Mouse (Mus musculus) hindbrain, embryonic 10.5 days (tissue): ENCODE results near the gene Ltbp3. TPM values are rescaled to one million over a fixed set of nuclear protein-coding genes. Genes with fewer than 3 reads are reported as not detected.

ENCODE experiments used
- DNase-seq: peaks from one replicate; pipeline ENCODE4 v3.0.0-alpha.2; 2017; ENCODE audit warnings: low spot score
- H3K27ac ChIP-seq: fragments of 300-500 bp; sonication (generic); 2 replicates; pipeline ENCODE4 v1.5.1; 2016; ENCODE audit warnings: mild to moderate bottlenecking, moderate library complexity
- H3K27me3 ChIP-seq: fragments of 300-500 bp; sonication (generic); 2 replicates; pipeline ENCODE4 v1.6.1; 2016; ENCODE audit warnings: mild to moderate bottlenecking; ENCODE audit not compliant: poor library complexity, insufficient read depth, severe bottlenecking
- H3K36me3 ChIP-seq: fragments of 300-500 bp; sonication (generic); 2 replicates; pipeline ENCODE4 v1.6.1; 2016; ENCODE audit warnings: mild to moderate bottlenecking, moderate library complexity
- H3K4me1 ChIP-seq: fragments of 300-500 bp; sonication (generic); replicated peaks from 2 replicates; pipeline ENCODE4 v1.6.1; 2016; ENCODE audit warnings: mild to moderate bottlenecking
- H3K4me3 ChIP-seq: fragments of 300-500 bp; sonication (generic); 2 replicates; pipeline ENCODE4 v1.5.1; 2016; ENCODE audit warnings: mild to moderate bottlenecking, moderate library complexity
- H3K9me3 ChIP-seq: fragments of 300-500 bp; sonication (generic); 2 replicates; pipeline ENCODE4 v1.6.1; 2016; ENCODE audit warnings: mild to moderate bottlenecking, moderate library complexity
- WGBS: fragments of 180-500 bp; shearing (Covaris S2); methylation state at CpG from one replicate; pipeline ENCODE4 v1.1.7; 2016; 5-methylcytosine and 5-hydroxymethylcytosine counted together
- polyA plus RNA-seq: library from polyadenylated mRNA; unstranded; fragments of >200 nt; fragmentation: Nextera tagmentation; extraction: Ambion mirVana; gene quantifications from 2 replicates; pipeline ENCODE4 v1.2.1, GENCODE M21; 2016

The Ltbp3 gene
- polyA plus RNA-seq, 1 experiment from 2014 or later: 6.9 TPM

DNA sequence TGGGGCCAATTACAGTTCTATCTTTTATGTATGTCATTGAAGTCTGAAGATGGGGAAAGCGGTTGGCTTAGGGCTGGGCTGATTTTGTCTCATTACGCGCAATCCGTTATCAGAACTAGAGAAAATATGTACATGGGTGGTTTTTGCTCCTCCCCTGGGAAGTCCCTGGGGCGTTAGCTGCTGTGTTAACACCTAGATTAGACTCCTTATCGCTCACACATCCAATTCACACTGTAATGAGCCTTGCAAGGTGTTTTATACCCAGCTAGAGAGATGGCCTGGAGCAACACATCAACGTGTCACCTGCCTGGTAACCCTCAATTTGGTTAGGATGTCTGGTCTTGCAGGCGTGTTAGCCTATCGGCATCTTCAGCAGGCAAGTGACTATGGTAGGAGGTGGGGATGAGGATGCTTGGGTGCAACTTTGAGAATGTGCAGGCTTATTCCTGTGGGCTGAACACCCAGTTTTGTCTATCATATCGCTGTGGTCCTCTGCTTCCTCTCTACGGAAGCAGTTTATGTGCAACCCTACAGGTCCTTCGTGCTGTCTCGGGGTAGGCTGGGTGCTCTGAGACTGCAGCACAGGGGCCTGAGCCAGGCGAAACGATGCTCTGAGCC lies 13.6 kb upstream of the Ltbp3 start:
- H3K4me1 ChIP-seq: peaks cover 79% of the 10 kb centered on the region
- WGBS: 79% methylated on average over 15 of the region's 15 CpGs
- DNase-seq: no peak
- peaks cover 7% of the 10 kb centered on the region for H3K27me3 ChIP-seq
- H3K9me3 ChIP-seq: no peaks in the 10 kb centered on the region
- H3K4me3 ChIP-seq: peak overlapping the region; percentile 96
- H3K27ac ChIP-seq: peak overlapping the region; percentile 99; the same call in 1 of the 2 replicates
- H3K36me3 ChIP-seq: peaks cover 54% of the 10 kb centered on the region

DNA sequence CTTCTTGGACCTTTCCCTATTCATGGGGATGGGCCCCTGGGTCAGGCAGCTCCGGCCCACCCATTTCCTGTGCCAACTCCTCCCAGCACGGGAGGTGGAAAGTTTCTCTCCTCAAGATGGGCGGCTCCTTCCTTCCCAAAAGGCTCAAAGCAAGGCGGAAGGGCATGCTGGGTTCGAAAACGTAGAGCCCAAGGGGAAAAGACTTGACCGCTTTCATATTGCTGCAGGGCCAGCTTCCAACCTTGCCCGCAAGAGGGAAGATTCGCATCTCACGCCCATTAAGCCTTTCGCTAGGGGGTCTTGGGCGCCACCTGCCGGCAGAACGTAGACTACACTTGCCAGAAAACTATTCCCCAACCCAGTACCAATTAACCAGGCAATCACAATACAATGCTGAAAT lies 13.0 kb upstream of the Ltbp3 start:
- Histone ChIP-seq H3K4me3 (peak overlapping the region; percentile 96), H3K27ac (peak overlapping the region; percentile 99; the same call in 1 of the 2 replicates), H3K4me1 (peaks cover 80% of the 10 kb centered on the region), H3K36me3 (peaks cover 48% of the 10 kb centered on the region), H3K9me3 (no peaks in the 10 kb centered on the region), H3K27me3 (peaks cover 7% of the 10 kb centered on the region)
- peak; percentile 87 for DNase-seq
- 6% methylated on average over 14 of the region's 14 CpGs for WGBS

GRCm38 (mm10) chr19:5728631-5729443 lies 11.9 kb upstream of the Ltbp3 start:
- WGBS: 14% methylated on average over 37 of the region's 37 CpGs
- H3K4me3 ChIP-seq: peak overlapping the region; percentile 96
- H3K36me3 ChIP-seq: peaks cover 37% of the 10 kb centered on the region
- no peak for DNase-seq
- H3K27me3 ChIP-seq: peaks cover 7% of the 10 kb centered on the region
- peaks cover 79% of the 10 kb centered on the region for H3K4me1 ChIP-seq
- no peaks in the 10 kb centered on the region for H3K9me3 ChIP-seq
- peak overlapping the region; percentile 99 for H3K27ac ChIP-seq

DNA sequence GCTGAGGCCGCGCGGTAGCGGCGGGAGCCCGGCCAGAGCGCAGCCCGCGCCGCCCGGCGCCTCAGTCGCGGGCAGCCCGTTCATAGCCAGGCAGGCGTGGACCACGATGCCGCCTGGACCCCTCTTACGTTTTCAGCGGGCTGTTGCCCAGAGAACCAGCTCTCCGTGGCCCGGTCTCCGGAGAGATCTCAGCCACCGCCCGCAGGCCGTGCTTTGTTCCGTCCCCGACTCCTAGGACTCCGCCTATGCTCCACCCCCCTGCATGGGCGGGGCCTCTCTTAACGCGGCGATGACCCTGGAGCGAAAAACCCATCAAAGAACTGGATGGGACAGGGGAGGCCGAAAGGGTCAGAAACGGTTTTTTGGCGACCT lies 11.3 kb upstream of the Ltbp3 start, which contains the start of gene Fam89b:
Gene Fam89b, minus strand, starts transcription at position 210 of the 372 bp plus-strand sequence.
- peak within 1 kb of the TSS; percentile 96 for H3K4me3 ChIP-seq
- H3K36me3 ChIP-seq: peaks cover 31% of the 10 kb centered on the region
- H3K4me1 ChIP-seq: peaks cover 74% of the 10 kb centered on the region
- peak within 1 kb of the TSS; percentile 99 for H3K27ac ChIP-seq
- peak; percentile 90 for DNase-seq
- under 1% methylated on average over 37 of the region's 37 CpGs for WGBS
- peaks cover 13% of the 10 kb centered on the region for H3K27me3 ChIP-seq
- no peaks in the 10 kb centered on the region for H3K9me3 ChIP-seq

- Histone ChIP-seq H3K4me1 (peaks cover 62% of the 10 kb centered on the region), H3K27ac (peak overlapping the region; percentile 85), H3K4me3 (peak overlapping the region; percentile 96), H3K9me3 (no peaks in the 10 kb centered on the region), H3K36me3 (peaks cover 19% of the 10 kb centered on the region), H3K27me3 (peaks cover 14% of the 10 kb centered on the region)
- 75% methylated on average over 29 of the region's 29 CpGs for WGBS
- DNase-seq: no peak
These were observed 10.2 kb upstream of the Ltbp3 start for GRCm38 (mm10) chr19:5730314-5731186.

DNA sequence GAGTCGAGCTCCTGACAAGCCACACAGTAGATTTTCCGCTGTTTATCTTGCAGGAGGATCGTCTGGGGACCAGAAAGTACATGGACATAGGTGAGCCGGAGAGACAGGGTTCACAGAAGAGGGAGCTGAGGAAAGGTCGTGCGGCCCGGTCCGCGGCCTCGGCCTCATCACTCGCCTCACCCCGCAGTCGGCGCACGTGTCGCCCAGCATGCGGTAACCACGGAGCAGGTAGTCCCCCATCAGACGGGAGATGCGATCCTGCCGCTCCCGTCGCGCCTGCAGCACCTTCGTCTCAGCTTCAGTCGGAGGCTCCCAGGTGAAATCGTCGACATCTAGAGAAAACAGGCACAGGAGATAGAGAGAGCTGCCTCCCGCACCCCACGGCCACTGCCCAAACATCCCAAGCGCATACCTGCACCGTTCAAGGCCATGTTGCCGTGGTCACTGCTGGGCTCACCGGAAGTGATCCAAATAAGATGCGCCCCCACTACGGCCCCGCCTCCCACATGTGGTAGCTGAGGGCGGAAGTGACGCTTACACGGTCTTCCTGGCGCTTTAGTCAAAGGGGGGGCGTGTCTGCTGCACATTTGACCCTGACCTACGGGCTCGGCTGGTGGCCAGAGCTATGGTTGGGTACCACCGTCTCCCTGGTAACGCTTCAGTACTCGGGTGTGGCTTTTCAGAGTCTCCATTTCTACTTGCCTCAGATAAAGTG lies 9.3 kb upstream of the Ltbp3 start:
- Histone ChIP-seq H3K9me3 (no peaks in the 10 kb centered on the region), H3K36me3 (peaks cover 14% of the 10 kb centered on the region), H3K4me1 (peaks cover 54% of the 10 kb centered on the region), H3K4me3 (peak overlapping the region; percentile 96), H3K27me3 (peaks cover 17% of the 10 kb centered on the region), H3K27ac (peak overlapping the region; percentile 85)
- 1% methylated on average over 47 of the region's 47 CpGs for WGBS
- DNase-seq: peak; percentile 96

GRCm38 (mm10) chr19:5734325-5734724 lies 6.4 kb upstream of the Ltbp3 start:
- no peak overlapping the region for H3K27ac ChIP-seq
- H3K4me1 ChIP-seq: peaks cover 26% of the 10 kb centered on the region
- peaks cover 5% of the 10 kb centered on the region for H3K36me3 ChIP-seq
- 80% methylated on average over 9 of the region's 9 CpGs for WGBS
- no peak for DNase-seq
- no peaks in the 10 kb centered on the region for H3K9me3 ChIP-seq
- H3K27me3 ChIP-seq: peaks cover 32% of the 10 kb centered on the region
- no peak overlapping the region for H3K4me3 ChIP-seq

DNA sequence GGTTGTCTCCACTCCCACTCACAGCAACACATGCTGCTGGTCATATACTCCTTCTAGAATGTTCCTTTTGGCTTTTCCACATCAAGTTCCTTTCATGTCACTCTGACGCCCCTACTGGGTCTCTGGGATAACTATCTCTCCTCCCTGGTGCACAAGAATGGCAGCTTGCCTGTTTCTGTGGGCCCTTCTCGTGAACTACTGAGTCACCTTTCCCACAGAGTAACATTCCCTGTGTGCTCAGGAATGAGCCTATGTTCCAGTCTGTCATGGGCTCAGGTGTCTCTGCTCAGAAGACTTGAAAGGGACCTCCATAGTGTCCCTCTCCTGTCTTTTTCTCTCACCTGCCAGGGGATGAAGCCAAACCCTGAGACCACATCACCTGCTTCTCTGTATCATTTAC lies 1.3 kb upstream of the Ltbp3 start:
- H3K27me3 ChIP-seq: peaks cover 76% of the 10 kb centered on the region
- H3K27ac ChIP-seq: no peak overlapping the region
- H3K4me1 ChIP-seq: peaks cover 42% of the 10 kb centered on the region
- no peaks in the 10 kb centered on the region for H3K9me3 ChIP-seq
- H3K36me3 ChIP-seq: no peaks in the 10 kb centered on the region
- no peak overlapping the region for H3K4me3 ChIP-seq
- WGBS: 57% methylated on average over 2 of the region's 2 CpGs
- no peak for DNase-seq

- DNase-seq: no peak
- Histone ChIP-seq H3K27ac (peak overlapping the region; percentile 87), H3K27me3 (peaks cover 89% of the 10 kb centered on the region), H3K36me3 (no peaks in the 10 kb centered on the region), H3K9me3 (no peaks in the 10 kb centered on the region), H3K4me1 (peaks cover 60% of the 10 kb centered on the region), H3K4me3 (peak overlapping the region; percentile 75)
- under 1% methylated on average over 55 of the region's 55 CpGs for WGBS
These were observed 1.0 kb downstream of the Ltbp3 start for GRCm38 (mm10) chr19:5741641-5742240.

GRCm38 (mm10) chr19:5742241-5742641 lies 1.5 kb downstream of the Ltbp3 start:
- DNase-seq: peak; percentile 60
- peaks cover 65% of the 10 kb centered on the region for H3K4me1 ChIP-seq
- H3K9me3 ChIP-seq: no peaks in the 10 kb centered on the region
- under 1% methylated on average over 32 of the region's 32 CpGs for WGBS
- H3K27ac ChIP-seq: peak overlapping the region; percentile 87
- peaks cover 90% of the 10 kb centered on the region for H3K27me3 ChIP-seq
- H3K36me3 ChIP-seq: no peaks in the 10 kb centered on the region
- H3K4me3 ChIP-seq: peak overlapping the region; percentile 75

- 65% methylated on average over 5 of the region's 5 CpGs for WGBS
- Histone ChIP-seq H3K27ac (no peak overlapping the region), H3K4me3 (peak overlapping the region; percentile 2; the same call in 1 of the 2 replicates), H3K4me1 (peaks cover 69% of the 10 kb centered on the region), H3K9me3 (no peaks in the 10 kb centered on the region), H3K27me3 (peaks cover 99% of the 10 kb centered on the region), H3K36me3 (no peaks in the 10 kb centered on the region)
- no peak for DNase-seq
These were observed 2.9 kb downstream of the Ltbp3 start for GRCm38 (mm10) chr19:5743576-5743975.
